Mouse (Mus musculus): Measurements from ENCODE around the gene Fem1b. TPM values are rescaled to one million over a fixed set of nuclear protein-coding genes. Genes with fewer than 3 reads are reported as not detected.

The Fem1b gene
- polyA plus RNA-seq, 1 experiment from 2014 or later = 45.3 TPM

- WGBS = 21% methylated on average over 13 of the region's 13 CpGs
Observed at GRCm38 (mm10) chr9:62763478-62763877, 48.3 kb downstream of the Fem1b start.

GRCm38 (mm10) chr9:62759601-62760000 lies 52.1 kb downstream of the Fem1b start:
- no peak overlapping the region for H3K4me2 ChIP-seq
- no peaks in the 10 kb centered on the region for H3K4me1 ChIP-seq (replicated peaks)
- no peak overlapping the region for H3K27ac ChIP-seq (replicated peaks)
- ATAC-seq (ENCODE audit: low read depth) = no peak
- H3K27me3 ChIP-seq = no peaks in the 10 kb centered on the region
- no peak overlapping the region for H3K9ac ChIP-seq
- WGBS = 70% methylated on average over 3 of the region's 3 CpGs
- no peak overlapping the region for H3K4me3 ChIP-seq
- no peaks in the 10 kb centered on the region for H3K36me3 ChIP-seq
- H3K9me3 ChIP-seq = no peaks in the 10 kb centered on the region

More at GRCm38 (mm10) chr9:62763478-62763877, 48.3 kb downstream of the Fem1b start:
- H3K27me3 ChIP-seq = no peaks in the 10 kb centered on the region
- H3K4me1 ChIP-seq (replicated peaks) = no peaks in the 10 kb centered on the region
- H3K27ac ChIP-seq (replicated peaks) = no peak overlapping the region
- no peaks in the 10 kb centered on the region for H3K9me3 ChIP-seq
- no peak overlapping the region for H3K4me3 ChIP-seq
- no peaks in the 10 kb centered on the region for H3K36me3 ChIP-seq
- peak overlapping the region; percentile 29; the same call in 1 of the 2 replicates for H3K4me2 ChIP-seq
- no peak overlapping the region for H3K9ac ChIP-seq
- no peak for ATAC-seq (ENCODE audit: low read depth)

- 79% methylated on average over 4 of the region's 4 CpGs for WGBS
- Histone ChIP-seq H3K27ac (replicated peaks) (no peak overlapping the region), H3K4me1 (replicated peaks) (no peaks in the 10 kb centered on the region), H3K27me3 (no peaks in the 10 kb centered on the region), H3K4me2 (no peak overlapping the region), H3K4me3 (no peak overlapping the region), H3K9me3 (no peaks in the 10 kb centered on the region), H3K36me3 (no peaks in the 10 kb centered on the region), H3K9ac (no peak overlapping the region)
- no peak for ATAC-seq (ENCODE audit: low read depth)
Observed at GRCm38 (mm10) chr9:62758288-62758687, 53.4 kb downstream of the Fem1b start.

GRCm38 (mm10) chr9:62750381-62750780 lies 61.4 kb downstream of the Fem1b start:
- Histone ChIP-seq H3K4me2 (no peak overlapping the region), H3K9ac (no peak overlapping the region), H3K27ac (replicated peaks) (no peak overlapping the region), H3K4me3 (no peak overlapping the region), H3K9me3 (no peaks in the 10 kb centered on the region), H3K27me3 (no peaks in the 10 kb centered on the region; the same call in 1 of the 2 replicates), H3K4me1 (replicated peaks) (no peaks in the 10 kb centered on the region), H3K36me3 (no peaks in the 10 kb centered on the region)
- no peak for ATAC-seq (ENCODE audit: low read depth)
- WGBS = 90% methylated on average over 11 of the region's 11 CpGs

DNA sequence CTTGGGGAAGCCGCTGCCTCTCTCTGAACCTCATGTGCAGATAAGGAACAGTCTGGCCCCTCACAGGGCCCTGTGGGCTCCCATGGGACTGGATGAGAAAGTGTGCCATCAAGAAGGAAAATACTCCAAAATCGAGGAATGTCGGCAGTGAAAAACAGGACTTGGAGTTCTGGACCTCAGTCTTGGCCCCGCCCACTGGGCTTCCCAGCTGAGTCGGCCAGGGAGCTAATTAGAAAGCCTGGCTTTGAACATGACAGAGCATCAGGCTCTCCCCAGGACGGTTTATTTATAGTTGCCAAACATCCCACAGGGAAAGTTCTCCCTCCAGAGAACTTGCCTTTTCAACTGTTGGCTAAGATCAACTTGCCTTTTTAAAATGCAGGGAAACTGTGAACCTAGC lies 62.1 kb downstream of the Fem1b start:
- Histone ChIP-seq H3K9me3 (no peaks in the 10 kb centered on the region), H3K9ac (no peak overlapping the region), H3K4me1 (replicated peaks) (no peaks in the 10 kb centered on the region), H3K27ac (replicated peaks) (no peak overlapping the region), H3K36me3 (no peaks in the 10 kb centered on the region), H3K4me2 (no peak overlapping the region), H3K4me3 (no peak overlapping the region), H3K27me3 (no peaks in the 10 kb centered on the region; the same call in 1 of the 2 replicates)
- ATAC-seq (ENCODE audit: low read depth) = no peak
- 75% methylated on average over 6 of the region's 6 CpGs for WGBS

DNA sequence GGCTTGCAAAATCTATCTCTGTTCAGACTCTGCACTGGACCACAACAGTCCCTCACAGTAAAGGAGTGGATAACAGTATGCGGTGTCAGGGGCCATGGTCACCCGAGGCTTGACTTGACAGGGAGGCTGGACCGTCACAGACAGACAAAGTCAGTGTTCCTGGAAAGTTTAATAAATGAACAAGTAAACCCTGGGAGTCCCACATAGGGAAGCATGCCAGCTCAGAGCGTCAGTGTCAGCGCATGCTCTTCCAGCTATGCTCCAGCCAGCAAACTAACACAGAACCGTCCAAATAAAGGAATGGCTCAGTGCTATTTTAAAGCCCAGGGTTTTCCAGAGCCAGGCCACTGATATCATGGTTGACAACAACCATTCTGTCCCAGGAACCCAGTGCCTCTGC lies 65.1 kb downstream of the Fem1b start:
- H3K27ac ChIP-seq (replicated peaks) = no peak overlapping the region
- no peaks in the 10 kb centered on the region for H3K36me3 ChIP-seq
- H3K4me2 ChIP-seq = no peak overlapping the region
- WGBS = 71% methylated on average over 6 of the region's 6 CpGs
- no peaks in the 10 kb centered on the region for H3K4me1 ChIP-seq (replicated peaks)
- no peak for ATAC-seq (ENCODE audit: low read depth)
- no peaks in the 10 kb centered on the region for H3K9me3 ChIP-seq
- no peak overlapping the region for H3K9ac ChIP-seq
- H3K27me3 ChIP-seq = no peaks in the 10 kb centered on the region; the same call in 1 of the 2 replicates
- H3K4me3 ChIP-seq = no peak overlapping the region

GRCm38 (mm10) chr9:62744558-62745275 lies 67.0 kb downstream of the Fem1b start:
- Histone ChIP-seq H3K4me2 (no peak overlapping the region), H3K36me3 (no peaks in the 10 kb centered on the region), H3K9me3 (no peaks in the 10 kb centered on the region), H3K4me1 (replicated peaks) (no peaks in the 10 kb centered on the region), H3K9ac (no peak overlapping the region), H3K27me3 (no peaks in the 10 kb centered on the region; the same call in 1 of the 2 replicates), H3K27ac (replicated peaks) (no peak overlapping the region), H3K4me3 (no peak overlapping the region)
- ATAC-seq (ENCODE audit: low read depth) = no peak
- WGBS = 56% methylated on average over 7 of the region's 7 CpGs

Other genes starting within 250 kb of the Fem1b start
- 1.4 and 1.7 TPM in 2 replicates for gene Itga11, start 134.1 kb downstream of the Fem1b start, polyA plus RNA-seq (2015; fragmentation: Nextera tagmentation; extraction: Ambion mirVana)
- 4.8 and 6.8 TPM in 2 replicates for gene Cln6, start 26.9 kb upstream of the Fem1b start, polyA plus RNA-seq (2015; fragmentation: Nextera tagmentation; extraction: Ambion mirVana)
- 5.6 and 7.9 TPM in 2 replicates for gene Calml4, start 46.1 kb upstream of the Fem1b start, polyA plus RNA-seq (2015; fragmentation: Nextera tagmentation; extraction: Ambion mirVana)
- 53.1 and 59.3 TPM in 2 replicates for gene Pias1, start 176.0 kb upstream of the Fem1b start, polyA plus RNA-seq (2015; fragmentation: Nextera tagmentation; extraction: Ambion mirVana)